Mouse (Mus musculus): ENCODE measurements around the gene Ephb6.
"Not testable (repeated sequence)": the region's sequence is repeated elsewhere in the genome, so short reads cannot be mapped to it uniquely, and the experiment has no call there.

Gene Ephb6

DNA sequence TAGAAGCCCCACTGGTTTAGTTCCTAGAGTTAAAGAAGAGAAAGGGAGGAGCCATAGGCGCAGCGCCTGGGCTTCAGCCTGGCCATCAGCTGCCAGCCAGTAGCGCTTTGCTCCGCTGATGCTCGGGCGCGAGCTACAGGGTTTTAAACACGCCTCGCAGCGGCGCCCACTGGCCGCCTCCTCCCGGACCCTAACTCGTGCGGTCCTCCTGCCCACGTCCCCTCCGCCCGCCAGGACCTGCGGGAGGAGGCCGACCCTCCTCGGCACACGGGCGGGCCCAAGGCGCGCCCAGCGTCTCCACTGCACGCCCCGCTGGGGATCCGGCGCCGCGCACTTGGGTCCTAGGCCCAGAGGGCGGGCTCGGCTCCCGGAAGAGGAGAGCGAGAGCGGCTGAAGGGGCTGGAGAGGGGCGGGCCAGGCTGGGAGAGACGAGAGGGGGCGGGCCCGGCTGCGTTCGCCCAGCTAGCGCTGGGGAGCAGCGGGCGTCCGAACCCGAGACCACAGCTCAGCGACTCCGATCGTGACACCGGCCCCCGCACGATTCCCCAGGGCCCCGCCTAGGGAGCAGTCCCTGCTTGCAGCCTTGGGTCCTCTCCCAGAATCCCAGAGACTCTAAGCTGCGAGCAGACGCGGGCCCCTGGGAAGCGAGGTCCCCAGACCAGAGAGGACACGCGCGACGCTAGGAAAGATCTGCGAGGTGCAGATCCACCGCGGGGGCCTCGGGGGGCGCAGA is at the start of gene Ephb6:
TSS of gene Ephb6 (plus strand) at position 422 of the 733 bp plus-strand sequence.
- CTCF ChIA-PET = no interaction called here

DNA sequence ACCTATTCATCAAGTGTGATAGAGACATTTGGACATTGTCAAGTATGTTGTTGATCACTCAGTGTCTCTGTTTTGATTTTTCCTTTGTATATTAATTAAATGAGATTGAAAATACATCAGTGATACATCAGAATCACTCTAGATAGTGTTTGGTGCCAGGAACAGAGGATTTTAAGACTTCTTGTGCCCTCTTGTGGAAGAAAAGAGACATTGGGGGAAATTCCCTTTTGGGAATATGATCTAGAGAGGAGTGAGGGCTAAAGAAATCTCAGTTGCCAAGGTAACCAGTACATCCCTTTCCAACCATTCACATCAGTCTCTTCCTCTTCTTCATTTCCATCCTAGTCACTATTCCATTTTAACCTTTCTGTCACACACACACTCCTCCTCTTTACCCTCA is 48.9 kb upstream of the Ephb6 start:
- CTCF ChIA-PET = interaction anchor here (0.7 kb wide), 1 partner anchor 46 kb away, joined by 3 read pairs; no protein-coding TSS in a partner anchor

DNA sequence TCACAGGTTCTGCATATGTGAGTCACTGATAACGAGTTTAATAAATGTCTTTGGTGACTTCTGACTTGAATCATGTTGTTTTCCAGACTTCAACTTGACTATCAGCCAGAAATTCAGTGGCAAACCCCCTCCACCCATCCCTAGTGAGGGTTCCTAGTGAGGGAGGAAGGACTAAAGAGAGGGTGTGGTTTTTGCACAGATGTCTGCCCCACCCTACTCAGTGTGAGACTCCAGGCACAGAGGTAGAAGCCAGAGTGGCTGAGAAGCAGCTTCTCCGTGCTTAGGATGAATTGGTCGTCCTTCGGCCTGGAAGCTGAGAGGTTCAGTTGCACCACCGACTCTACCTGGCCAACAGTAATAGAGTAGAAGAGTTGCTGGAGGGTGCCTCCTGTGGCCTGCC is 47.8 kb upstream of the Ephb6 start:
- CTCF ChIA-PET = no interaction called here

DNA sequence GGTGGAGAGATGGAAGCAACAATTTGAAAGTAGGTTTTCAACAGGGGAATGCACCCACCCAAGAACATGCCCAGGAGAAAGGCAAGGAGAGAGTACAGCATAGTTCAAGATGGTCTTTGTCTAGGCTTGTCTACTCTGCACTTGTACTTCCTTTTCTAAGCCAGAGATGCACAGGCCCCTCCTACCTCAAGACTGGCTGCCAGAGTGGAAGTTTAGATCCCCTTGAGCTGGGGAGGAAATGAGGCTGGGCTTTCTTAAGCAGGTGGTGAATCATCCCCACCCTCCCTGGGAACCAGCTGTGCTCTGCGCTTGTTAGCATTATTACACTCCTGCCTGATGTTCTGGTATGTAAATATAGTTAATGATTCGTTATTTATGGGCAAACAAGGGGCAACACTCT is 47.0 kb upstream of the Ephb6 start:
- CTCF ChIA-PET = no interaction called here

DNA sequence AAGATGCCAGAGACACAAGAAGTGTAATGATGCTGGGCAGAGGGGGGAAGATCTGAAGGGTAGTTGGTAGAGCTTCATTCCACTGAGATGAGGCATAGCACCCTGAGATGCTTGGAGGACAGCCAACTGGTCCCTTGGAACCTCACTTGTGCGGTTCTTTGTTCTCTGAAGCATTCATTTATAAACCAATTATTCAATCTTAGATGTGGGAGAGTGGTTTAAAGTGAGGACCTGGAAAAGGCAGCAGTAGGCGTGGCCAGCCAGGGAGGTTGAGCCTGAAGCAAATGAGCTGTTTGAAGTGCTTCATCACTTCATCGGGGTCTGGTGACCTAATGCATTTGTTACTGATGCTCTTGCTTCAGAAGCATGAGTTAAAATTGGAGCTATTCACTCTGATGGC is 46.0 kb upstream of the Ephb6 start:
- CTCF ChIA-PET = no interaction called here

DNA sequence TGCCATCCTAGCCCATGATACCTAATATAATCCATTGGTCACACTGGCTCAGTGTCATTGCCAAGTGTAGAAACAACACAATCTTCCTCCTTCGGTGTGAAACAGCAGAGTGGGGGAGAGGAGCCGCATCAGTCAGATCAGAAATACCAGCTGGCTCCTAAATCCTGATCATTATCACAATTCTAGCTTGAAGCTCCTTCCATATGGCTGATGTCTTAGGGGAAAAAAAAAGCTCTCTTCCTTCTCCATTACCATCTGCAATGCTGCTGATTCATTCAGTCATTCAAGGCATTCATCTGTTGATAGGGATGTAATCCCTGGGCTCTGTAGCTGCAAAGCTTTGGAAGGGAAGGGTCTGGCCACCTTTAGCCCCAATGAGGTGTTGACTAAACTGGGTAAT is 45.0 kb upstream of the Ephb6 start:
- CTCF ChIA-PET = no interaction called here

DNA sequence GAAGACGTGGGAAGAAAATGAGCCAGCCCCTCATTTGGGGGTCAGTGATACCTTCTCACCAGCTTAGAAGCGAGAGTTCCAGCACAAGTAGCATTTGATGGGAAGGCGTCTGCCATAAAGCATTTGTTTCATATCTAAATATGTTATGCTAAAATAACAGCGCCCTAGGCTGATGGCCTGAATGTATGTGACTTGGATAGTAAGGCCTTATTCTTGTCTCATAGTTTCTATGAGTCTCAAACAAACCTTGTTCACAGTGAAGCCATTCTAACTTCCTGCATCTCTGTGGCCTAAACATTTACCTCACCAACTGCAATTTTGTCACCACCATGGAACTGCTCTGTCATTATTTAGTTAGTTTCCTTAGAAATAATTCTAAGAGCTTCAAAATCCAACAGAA is 42.7 kb upstream of the Ephb6 start:
- CTCF ChIA-PET = no interaction called here

DNA sequence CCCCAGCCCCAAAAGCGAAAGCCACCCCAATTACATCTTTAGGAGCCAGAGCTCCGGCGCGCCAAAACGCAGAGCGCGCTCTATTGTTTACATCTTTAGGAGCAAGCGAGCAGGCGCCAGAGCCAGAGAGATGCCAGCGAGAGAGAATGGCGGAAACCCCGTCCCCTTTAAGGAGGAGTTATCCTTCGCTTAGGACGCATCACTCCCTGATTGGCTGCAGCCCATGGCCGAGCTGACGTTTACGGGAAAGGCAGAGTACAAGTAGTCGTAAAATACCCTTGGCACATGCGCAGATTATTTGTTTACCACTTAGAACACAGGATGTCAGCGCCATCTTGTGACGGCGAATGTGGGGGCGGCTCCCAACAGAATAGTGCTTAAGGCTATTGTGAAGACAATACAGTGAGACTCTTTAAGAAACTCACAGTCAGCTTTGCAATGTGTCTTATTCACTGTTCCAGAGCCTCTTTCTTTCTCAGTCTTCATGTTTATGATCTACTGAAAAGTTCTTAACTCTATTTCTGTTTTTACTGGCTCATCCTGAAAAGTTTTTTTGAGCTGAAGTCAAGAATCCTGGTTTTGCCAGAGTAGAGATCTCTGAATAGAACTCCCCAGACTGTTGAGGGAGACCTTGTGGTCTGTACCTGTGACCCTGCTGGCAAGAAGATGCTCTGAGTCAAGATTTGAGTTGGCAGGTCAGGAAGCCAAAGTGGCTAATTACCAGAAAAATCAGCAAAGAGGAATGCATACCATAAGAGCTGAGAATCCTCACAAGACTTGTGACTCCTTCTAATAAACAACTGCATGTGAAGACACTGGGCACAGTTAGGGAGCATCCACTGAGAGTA is 42.0 kb upstream of the Ephb6 start:
- CTCF ChIA-PET = not testable (repeated sequence)

DNA sequence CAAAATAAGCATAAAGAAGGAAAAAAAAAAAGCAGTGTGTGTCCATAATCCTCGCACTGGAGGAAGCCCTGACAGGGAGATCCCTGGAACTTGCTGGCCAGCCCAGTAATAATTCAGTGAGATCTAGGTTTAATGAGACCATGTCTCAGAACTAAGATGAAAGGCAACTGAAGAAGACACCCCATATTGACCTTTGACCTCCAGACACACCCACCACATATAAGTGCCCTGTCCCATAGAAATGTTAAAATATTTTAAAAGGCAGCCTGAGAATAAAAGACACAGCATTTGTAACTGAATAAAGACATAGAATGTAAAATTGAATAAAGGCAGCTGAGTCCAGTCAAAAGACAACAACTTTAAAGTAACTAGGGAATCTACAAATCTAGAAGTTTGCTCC is 40.0 kb upstream of the Ephb6 start:
- CTCF ChIA-PET = no interaction called here

DNA sequence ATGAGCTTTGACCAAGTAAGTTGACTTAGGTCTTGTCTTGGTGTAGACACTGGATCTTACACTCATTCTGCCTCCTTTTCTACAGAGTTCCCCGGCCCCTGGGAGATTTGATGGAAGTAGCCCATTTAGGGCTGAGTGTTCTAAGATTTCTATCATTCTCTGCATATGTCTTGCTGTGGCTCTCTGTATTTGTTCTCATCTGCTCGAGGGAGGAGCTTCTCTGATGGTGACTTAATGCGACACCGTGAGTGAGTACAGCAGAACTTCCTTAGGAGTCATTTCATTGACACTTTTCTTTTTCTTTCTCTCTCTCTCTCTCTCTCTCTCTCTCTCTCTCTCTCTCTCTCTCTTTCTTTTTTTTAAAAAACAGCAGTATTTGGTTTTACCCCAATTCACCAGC is 38.3 kb upstream of the Ephb6 start:
- CTCF ChIA-PET = no interaction called here

DNA sequence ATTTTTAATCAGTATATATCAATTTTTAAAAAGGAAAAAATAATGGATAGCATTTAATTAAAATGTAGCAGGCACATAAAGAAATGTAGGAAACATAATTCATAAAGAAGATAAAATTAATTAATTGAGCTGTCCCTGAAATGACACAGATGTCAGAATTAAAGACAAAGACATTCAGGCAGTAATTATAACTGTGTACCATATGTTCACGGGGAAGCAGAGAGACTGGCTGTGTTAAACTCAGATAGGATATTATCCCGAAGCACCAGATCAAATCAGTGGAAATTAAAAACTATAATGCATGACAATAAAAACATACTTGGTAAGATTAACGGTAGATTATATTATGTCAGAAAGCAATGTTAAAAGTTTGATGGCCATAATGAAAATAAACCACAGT is 36.2 kb upstream of the Ephb6 start:
- CTCF ChIA-PET = interaction anchor here (0.6 kb wide), 1 partner anchor 700 kb away, joined by 28 read pairs; no protein-coding TSS in a partner anchor

DNA sequence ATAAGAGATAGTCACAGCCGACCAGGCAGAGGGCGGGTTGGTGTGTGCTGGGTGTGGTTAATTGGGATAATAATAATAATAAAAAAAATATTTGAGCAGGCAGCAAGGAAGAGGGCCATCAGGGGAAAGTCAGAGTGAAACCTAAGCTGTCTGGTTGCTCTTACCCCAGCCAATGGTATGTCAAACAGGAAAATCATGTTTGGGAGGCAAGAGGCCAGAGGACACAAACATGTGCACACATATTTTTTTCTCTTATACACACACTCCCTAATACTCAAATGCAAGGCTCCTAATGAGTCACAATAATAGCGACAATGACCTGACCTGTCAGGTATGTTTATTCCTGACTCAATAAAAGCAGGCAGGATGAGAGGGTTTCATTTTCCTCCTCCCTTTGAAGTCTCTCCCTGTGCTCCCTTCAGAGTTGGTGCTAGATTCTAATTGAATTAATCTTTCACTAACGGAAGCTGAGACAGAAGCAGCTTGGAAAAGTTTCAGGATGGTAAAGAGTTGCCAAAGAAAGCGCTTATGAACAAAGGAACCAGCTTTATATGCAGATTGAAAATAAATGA is 28.7 kb upstream of the Ephb6 start:
- CTCF ChIA-PET = no interaction called here

DNA sequence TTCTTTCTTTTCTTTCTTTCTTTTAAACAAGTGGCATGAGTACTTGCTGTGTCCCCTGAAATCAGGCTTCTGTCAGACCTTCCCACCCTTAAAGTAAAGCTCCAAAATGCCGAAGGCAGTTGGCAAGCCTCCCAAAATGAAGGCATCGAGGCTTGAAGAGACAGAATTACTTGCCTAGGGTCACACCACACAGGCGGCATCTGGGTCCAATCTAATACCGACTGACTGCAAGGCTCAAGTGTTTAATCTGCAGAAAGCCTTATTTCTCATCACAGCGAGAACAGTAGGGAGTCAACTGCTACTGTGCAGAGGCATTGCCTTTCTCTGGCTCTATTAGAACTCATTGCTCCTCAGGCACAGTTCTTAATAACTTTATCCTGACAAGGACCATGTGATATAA is 28.0 kb upstream of the Ephb6 start:
- CTCF ChIA-PET = no interaction called here

DNA sequence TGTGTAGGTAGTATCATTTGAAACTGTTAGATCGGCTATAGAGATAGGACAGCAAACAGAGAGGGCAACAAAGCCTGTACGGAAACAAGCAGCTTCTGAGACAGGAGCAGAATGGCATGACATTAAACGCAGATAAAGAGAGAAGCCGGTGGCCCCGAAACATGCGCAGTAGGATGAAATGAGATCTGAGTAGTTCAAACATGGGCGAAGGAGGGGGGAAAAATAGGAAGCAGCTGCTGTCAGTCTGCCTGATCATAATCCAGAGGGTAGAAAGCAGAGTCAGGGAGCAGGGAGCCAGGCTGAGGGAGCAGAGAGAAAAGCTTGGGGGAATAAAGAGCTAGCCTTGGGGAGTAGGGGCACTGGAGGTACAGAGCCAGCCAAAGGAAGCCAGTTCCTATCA is 24.0 kb upstream of the Ephb6 start:
- CTCF ChIA-PET = no interaction called here

DNA sequence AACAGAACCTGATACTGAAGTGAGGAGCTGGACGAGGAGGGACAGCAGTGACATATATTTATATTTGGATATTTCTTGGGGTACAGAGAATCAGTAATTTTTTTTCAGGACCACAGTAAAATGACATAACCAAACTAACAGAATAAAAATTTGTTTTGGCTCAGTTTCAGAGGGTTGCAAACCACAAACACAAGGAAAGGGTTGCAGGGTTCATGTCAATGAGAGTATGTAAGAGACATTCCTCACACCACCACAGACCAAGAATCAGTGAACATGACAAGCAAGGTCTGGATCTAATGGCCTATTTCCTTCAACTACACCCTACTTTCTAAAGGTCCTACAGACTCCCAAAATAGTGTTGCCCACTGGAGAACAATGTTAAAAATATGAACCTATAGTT is 23.1 kb upstream of the Ephb6 start:
- CTCF ChIA-PET = interaction anchor here (0.5 to 0.7 kb wide), 2 partner anchors 29 to 316 kb away, joined by 5 to 14 read pairs; no protein-coding TSS in a partner anchor

DNA sequence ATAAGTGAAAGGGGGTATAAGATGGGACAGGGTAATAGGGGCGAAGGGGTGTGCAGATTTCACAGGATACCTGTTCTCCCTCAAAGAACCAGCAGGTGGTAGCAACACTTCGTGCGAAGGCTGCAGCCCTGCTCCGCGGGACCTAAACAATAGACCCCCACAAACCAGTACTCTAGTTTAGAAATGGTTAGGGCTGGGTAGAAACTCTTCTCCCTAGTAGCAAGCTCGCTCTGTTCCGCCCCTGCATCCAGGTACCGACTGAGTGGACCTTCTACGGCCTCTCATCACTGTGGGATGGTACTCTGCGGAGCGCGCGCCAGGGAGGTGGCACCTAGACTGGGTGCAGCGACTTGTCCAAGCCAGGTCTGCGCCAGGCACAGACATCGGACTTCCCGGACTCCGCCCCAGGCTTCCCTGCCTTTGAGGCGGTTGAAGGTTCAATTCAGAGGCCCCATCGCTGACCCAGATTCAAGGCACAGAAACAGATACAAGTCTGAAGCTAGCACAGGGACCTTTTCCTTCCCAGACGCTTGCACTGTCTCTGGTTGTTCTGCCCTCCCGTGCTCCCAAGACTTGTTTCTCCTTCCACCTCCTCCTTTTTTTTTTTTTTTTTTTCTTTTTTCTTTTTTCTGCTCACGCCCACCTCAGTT is 756 bp upstream of the Ephb6 start:
- CTCF ChIA-PET = no interaction called here

DNA sequence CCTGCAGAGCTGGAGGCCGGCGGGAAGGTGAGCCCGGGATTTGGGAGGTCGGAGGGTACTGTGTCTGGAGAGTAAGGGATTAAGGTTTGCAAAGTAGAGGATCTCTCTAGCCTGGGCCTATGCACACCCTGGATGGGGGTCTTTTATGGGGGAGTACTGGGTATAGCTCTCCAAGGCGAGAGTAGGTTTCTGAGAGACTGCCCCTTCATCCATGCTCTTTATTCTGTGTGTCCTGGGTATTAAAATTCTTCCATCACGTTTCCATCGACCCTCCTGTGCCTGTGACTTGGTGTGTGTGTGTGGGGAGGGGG is 467 bp downstream of the Ephb6 start:
- CTCF ChIA-PET = no interaction called here

DNA sequence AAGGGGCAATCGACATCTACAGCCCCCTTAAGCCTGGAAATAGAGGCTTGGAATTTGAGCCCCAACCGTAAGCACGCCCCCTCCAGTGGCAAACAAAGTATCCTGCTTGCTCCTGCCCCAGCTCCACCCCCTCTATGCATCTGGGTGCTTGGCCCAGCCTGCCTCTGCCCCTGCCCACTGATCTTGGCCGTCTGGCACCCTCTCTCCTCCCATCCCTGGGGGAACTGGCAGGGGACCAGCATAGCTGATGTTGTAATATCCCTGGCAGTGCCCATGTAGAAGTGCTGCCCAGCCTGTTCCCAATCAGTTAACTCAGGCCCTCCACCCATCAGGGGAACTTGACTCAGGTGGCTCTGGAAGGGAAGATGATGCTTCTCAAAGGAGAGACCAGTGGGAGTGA is 932 bp downstream of the Ephb6 start:
- CTCF ChIA-PET = no interaction called here

DNA sequence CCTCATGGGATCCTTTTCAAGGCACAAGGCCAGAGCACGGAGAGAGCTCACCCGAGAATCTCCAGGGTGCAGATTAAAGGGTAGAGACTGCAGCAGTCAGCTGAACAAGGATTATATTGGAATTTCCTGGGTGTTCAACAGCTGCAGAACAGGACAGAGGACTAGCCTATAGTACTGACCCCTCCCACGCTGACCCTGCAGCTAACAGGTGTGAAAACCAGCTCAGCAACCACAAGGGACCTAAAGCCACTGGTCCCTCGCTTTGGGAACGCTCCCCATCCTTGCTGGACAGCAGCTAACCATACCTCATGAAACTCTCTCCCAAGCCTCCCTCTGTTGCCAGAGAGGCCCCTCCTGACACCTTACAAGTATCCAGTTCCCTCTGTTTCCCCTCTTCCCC is 2.4 kb downstream of the Ephb6 start:
- CTCF ChIA-PET = no interaction called here

DNA sequence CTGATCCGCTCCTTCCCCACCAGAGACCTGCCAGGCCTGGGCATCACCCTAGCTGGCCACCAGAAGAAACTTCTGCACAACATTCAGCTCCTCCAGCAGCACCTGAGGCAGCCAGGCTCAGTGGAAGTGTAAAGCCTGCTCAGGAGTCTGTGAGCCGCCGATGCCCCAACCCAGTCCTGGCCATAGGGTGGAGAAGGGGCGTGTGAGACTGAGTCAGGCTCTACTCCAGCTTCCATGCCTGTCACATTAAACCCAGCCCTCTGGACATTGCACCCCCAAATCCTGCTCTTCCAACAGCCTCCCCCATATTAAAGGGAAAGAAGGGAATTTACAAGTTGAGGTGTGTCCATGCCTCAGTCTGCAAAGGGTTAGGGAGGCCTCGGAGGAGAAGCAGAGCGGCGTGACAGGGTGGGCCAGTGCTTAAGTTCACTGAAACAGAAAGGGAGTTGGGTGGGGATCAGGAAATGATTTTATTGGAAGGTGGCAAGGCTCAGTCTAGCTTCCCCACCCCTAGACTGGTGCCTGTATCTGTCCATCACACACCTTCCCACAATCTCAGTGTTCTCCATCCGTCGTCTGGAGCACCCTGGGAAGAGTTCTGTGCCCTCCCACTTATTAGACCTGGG is 15.0 kb downstream of the Ephb6 start:
- CTCF ChIA-PET = no interaction called here

DNA sequence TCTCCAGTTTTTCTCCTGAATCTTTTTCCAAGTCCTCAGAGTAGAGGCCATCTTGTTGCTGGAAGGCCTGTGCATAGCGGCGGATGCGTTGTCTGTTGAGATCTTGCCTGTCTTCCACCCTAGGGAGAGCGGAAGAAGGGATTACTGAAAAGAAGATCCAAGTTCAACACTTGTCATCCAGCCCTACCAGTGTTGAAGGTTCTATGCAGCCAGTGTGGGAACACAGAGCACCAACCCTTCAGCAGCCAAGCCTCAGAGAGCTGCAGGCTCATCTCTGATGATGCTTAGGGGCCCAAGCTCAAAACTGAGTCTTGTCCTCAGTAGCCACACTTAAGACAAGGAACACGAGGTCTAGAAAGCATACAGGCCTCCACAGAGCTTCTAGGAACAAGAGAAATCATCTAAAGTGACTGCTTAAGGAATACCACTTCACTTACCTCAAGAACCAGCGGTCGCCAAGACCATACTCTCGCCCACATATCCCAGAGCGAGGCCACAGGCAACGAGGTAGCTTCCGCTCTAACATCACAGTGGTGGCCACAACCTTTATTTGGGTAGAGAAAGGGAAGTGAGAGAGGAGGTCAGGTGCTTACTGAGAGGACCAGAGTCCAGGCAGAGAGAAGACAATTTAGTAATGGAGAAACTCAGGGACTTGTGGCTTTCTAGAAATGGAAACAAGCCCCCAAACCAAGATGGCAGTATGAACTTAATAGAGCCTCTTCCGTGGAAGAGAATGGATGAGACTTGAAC is 16.1 kb downstream of the Ephb6 start:
- CTCF ChIA-PET = interaction anchor here (0.6 kb wide), 1 partner anchor 704 kb away, joined by 3 read pairs; no protein-coding TSS in a partner anchor

Data from spleen, embryonic (tissue).